Mouse (Mus musculus) kidney, postnatal 25 days (tissue): ENCODE measurements around the gene Ccdc85b.

Experiments
- DNase-seq, 2 experiments: peaks; one replicate each; pipeline ENCODE4 v3.0.0; 2021; ENCODE audit warnings: mixed read lengths in 2 of 2

Gene Ccdc85b

GRCm38 (mm10) chr19:5423561-5423960, 34.1 kb downstream of the Ccdc85b start:
- peak in 1 of 2 experiments; percentile 57 for DNase-seq

- DNase-seq = no peak
Observed at GRCm38 (mm10) chr19:5422895-5423443, 34.7 kb downstream of the Ccdc85b start.

DNA sequence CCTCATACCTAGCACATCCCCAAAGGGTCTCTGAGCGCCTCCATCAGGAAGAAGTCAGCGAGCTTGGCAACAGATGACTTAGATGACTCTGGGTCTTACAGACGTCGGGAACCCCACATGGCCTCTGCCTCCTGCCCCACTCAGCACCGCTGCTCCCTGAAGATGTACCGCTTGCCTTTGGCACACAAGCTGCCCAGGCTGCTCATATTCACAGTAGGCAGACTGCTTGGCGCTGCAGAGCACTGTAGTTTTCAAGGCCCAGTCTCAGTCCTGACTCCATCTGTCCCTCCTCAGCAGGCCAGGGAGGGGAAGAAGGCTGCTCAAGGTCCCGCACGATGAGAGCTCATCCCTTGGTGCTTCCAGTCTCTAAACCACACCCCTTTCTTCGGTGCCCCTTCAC, 35.4 kb downstream of the Ccdc85b start:
- no peak for DNase-seq

GRCm38 (mm10) chr19:5421784-5422183, 35.9 kb downstream of the Ccdc85b start:
- no peak for DNase-seq

DNA sequence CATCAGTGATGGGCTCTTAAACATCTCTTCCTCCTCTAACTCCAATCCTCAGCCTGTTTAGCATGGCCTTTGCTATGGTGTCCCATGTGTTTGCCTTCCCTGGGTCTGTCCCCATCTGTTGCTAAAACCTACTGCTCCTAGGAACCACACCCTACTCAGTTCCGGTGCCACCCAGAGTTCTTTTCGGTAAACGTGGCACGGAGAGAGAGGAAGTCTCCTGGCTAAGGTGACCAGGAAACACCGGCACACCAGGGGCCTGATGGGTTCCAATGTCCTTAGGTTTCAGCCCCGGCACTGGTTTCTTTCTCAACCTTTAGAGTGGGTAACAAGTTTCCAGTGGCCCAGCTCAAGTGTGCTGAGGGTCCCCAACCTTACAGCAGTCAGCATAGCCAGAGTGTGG, 37.1 kb downstream of the Ccdc85b start:
- no peak for DNase-seq

DNA sequence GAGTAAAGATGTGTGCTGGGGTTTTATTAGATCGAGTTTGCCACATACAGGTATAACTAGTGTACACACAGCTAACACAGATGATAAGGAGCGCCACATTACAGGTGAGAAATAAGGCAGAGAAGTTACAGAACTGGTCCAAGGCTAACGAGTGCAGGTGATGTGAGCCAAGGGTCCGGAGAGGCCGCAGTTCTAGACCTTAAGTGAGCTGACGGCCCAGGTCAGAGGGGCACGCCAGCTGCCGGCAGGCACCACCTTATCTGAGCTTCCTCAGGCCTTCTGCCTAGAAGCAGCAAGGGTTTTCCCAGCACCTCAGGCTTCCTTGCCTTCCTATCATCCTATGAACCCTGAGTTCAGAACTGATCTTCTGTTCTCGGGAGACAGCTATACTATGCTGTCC, 38.1 kb downstream of the Ccdc85b start:
- DNase-seq = no peak

DNA sequence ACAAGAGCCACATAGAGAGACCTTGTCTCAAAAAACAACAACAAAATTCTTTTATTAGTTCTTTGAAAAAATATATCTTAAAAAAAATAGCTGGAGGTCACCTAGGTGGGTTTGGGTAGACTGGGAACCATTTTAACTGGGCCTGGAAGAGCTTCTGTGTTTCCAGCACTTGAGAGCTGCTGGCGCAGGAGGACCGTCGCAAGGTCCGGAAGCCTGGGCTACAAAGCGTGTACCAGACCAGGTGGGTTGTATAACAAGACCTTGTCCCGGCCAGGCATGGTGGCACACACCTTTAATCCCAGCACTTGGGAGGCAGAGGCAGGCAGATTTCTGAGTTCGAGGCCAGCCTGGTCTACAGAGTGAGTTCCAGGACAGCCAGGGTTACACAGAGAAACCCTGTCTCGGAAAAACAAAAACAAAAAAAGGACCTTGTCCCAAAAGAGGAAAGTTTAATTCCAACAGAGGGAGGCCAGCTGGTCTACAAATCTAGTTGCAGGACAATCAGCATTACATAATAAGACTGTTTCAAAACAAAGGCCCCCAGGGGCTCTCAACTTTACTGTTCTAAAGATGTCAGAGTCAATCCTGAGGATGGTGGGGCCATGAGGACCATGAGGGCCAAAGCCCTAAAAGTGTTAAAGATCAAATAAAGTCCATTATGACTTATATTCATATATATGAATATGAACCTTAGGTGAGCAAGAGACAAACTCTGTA, 38.8 kb downstream of the Ccdc85b start:
- DNase-seq = no peak

DNA sequence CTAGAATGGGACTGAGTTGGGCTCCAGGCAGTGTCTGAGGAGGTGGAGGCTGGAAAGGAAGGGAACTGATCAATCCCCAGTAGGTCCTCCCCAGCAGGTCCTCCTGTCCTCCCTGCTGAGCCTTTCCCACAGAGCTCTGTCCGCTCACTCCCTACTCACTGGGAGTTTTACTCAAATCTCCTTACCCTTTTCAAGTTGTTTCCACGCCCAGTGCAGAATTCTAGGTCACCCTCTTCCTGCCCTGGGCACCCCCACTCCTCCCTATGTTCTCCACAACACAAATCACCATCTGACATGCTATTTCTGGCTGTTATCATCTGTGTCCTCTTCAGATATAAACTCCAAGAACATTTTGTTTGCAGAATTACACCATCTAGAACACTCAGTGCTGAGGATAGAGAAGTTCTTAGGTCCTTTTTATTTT, 43.1 kb downstream of the Ccdc85b start:
- DNase-seq = peak; percentile 43 to 73

GRCm38 (mm10) chr19:5413840-5414239, 43.9 kb downstream of the Ccdc85b start:
- DNase-seq = no peak

DNA sequence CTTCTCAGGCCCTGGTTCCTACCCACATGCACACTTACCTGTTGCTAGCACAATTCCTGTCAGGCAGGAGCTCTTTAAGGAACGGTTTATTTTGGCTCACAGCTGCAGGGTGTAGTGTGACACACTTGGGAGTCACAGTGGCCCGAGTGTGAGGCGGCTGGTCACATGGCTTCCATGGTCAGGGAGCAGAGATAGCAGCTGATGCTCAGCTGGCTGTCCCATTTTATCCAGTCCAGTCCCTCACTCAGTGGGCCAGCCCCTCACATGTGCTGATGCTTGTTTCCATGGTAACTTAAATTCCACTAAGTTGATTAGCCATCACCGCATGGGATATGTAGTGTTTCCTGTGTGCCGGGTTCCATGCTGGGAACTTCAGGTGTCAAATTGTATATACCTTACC, 45.7 kb downstream of the Ccdc85b start:
- DNase-seq = peak in 1 of 2 experiments; percentile 57

DNA sequence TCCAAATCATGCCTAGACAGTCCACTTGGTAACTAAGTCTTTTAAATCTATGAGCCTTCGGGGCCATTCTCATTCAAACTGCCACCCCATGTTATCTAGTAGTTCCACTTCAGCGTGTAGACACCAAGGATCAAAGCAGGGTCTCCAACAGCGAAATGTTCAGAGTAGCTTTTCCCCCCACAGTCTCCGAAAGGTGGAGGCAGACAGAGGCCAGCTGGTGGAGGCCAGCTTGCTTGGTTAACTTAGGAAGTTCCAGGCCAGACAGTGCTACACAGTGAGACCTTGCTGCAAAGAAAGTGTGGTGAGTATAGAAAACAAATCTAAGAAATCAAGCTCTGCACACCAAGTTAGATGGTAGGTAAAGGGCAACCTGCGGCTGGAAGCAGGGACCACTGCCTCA, 47.1 kb downstream of the Ccdc85b start:
- no peak for DNase-seq

DNA sequence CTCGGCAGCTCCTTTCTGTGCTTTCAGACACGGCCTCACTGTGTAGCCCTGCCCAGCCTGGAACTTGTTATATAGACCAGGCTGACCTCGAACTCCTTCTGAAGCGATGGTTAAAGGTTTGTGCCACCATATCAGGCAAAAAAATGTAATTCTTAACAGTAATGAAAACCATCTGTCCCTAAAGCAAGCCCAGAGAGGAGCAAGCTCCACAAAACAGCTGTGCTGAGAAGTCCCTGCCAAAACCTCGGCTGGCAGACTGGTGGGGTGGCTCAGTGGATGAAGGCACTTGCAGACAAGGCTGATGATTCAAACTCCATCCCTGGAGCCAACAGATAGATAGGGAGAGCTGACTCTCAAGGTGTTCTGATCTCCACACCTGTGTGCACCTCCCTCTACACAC, 48.6 kb downstream of the Ccdc85b start:
- no peak for DNase-seq

- peak; percentile 44 to 60 for DNase-seq
Observed at GRCm38 (mm10) chr19:5408057-5409001, 49.4 kb downstream of the Ccdc85b start.

DNA sequence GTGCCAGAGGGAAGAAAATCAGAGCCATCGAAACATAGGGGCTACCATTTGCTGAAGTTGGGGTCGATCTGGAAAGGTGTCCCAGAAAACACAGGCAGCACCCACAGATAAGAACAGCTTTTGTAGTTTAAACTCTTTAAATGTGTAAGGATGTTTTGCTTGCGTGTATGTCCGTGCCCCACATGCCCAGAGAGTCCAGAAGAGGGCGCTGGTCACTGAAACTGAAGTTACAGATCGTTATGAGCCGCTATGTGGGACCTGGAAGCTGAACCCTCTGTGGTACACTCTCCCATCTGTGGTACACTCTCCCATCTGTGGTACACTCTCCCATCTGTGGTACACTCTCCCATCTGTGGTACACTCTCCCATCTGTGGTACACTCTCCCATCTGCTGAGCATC, 50.6 kb downstream of the Ccdc85b start:
- peak; percentile 81 to 82 for DNase-seq

- peak; percentile 60 to 75 for DNase-seq
Observed at GRCm38 (mm10) chr19:5406531-5407126, 51.1 kb downstream of the Ccdc85b start.

DNA sequence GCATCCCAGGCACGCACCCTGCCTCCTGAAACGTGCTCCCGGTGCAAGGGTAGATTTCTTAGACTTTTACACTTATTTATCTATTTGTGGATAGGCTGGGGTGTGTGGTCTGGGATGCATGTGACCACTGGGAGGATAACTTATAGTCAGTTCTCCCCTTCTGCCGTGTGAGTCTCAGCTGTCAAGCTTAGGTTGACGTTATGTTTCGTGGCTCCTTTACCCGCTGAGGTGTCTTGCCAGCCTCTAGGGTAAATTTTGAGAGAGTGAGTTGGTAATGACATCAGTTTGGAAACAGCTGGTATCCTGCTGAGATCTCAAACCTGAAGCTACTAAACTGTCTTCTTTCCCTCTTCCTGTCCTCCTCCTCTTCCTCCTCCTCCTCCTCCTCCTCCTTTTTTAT, 51.8 kb downstream of the Ccdc85b start:
- DNase-seq = no peak
